Mouse (Mus musculus): ENCODE data around the gene Rnf41. TPM values are rescaled to one million over a fixed set of nuclear protein-coding genes. Genes with fewer than 3 reads are reported as not detected.

Gene Rnf41
- total RNA-seq (2015; ENCODE audit: low replicate concordance) (2.9 and 4.6 TPM in 2 replicates), total RNA-seq (2017; ENCODE audit: low replicate concordance) (2.9 and 3.3 TPM in 2 replicates)

DNA sequence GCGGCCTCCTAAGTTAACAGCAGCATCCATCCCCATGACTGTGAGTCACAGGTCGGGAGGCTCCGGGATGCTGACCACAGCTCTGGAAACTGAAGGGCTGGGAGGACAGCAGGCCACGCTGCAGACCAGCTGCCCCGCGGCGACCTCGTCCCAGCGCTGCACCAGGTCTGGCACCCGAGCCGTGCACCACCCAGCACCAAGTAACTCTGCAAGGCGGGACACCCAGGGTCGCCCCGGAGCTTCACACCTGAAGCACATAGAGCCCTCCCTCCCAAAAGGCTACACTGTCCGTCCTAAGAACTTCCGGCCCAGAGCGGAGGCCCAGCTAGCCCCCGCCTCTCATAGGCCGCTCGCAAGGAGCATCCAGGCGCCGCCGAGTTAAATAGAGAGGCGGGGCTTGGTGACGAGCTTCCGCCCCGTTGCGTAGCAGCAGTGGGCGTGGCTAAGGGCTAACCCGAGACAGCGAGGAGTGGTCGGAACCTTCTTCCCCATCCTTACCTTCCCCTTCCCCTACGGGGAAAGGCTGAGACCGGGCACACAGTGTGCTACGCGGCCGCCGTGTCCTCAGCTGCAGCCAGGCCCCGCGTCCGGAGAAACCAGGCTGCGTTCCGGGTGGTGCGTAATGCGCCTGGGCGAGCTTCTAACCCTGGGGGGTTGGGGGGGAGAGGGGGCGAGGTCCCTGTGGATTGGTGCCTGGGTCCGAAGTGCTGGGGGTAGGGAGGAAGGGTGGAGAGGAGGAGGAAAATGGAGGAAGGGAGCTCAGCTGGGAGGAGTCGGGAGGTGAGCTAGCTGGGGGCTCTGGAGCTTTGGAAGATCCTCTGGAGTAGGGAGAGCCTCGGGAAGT is at the start of gene Rnf41, which contains the start of gene Nabp2:
Gene Rnf41, plus strand, starts transcription at position 447 of the 844 bp plus-strand sequence.
Gene Nabp2, minus strand, starts transcription at position 282 of the 844 bp plus-strand sequence.
- peak; percentile 82 for ATAC-seq (replicated peaks; ENCODE audit: low FRiP score, poor library complexity, severe bottlenecking)

DNA sequence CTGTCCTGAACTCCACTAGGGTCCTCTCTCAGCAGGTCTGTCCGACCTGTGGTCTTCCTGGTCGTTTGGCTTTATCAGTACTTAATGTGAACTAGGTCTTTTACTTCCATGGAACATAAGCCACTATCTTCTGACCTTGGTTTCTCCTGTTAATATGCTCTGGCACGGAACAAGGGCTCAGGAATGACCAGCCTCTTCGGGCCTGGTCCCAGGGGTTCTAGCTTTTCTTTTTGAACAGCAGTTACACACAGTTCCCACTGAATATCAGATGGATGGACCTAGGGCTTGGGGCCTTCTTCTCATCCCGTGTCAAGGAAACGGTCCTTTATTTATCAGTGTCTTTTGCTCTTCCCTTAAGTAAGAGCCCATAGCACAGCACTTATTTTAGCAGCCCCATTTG is 49.6 kb upstream of the Rnf41 start:
- no peak for ATAC-seq (replicated peaks; ENCODE audit: low FRiP score, poor library complexity, severe bottlenecking)

DNA sequence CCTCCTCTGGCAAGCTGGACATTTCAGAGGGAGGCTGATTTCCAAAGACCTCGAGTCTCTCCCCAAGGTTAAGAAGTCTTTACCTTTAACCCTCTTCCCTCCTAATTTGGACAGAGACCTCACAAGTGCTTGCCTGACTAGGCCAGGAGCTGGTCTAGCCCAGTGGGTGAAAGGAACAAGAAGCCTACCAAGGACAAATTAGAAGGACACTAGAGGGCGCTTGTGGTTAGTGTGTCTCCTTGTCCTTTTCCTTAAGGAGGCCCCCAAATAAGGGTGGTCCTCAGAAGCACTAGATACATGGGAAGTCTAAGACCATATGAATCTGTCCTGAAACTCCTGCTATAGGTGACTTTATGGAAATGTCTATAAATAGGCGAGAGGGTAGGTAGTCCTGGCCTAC is 48.9 kb upstream of the Rnf41 start:
- ATAC-seq (replicated peaks; ENCODE audit: low FRiP score, poor library complexity, severe bottlenecking) = no peak; the same call in 1 of the 2 replicates

DNA sequence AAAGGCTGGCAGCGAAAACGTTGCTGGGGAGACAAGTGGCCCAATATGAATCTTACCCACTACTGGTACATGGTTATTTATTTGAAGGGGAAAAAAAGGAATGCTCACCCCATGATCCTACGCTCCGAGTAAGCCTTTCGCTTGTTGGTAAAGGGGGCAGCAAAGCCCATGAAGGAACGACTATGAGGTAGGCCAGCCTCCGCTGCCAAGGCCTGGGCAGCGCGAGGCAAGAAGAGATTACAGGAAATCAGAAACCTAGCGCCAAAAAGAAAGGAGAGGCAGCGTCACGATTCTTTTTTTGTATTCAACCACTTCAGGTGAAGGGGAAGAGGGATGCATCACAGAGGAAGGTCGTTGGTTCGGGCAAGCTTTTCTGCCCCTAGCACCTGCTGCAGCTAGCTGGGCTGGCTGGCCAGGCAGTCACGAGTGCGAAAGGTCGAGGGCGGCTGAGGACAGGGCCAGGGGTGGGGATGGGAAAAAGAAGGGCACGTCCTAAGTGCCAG is 43.5 kb upstream of the Rnf41 start:
- ATAC-seq (replicated peaks; ENCODE audit: low FRiP score, poor library complexity, severe bottlenecking) = peak; percentile 42

DNA sequence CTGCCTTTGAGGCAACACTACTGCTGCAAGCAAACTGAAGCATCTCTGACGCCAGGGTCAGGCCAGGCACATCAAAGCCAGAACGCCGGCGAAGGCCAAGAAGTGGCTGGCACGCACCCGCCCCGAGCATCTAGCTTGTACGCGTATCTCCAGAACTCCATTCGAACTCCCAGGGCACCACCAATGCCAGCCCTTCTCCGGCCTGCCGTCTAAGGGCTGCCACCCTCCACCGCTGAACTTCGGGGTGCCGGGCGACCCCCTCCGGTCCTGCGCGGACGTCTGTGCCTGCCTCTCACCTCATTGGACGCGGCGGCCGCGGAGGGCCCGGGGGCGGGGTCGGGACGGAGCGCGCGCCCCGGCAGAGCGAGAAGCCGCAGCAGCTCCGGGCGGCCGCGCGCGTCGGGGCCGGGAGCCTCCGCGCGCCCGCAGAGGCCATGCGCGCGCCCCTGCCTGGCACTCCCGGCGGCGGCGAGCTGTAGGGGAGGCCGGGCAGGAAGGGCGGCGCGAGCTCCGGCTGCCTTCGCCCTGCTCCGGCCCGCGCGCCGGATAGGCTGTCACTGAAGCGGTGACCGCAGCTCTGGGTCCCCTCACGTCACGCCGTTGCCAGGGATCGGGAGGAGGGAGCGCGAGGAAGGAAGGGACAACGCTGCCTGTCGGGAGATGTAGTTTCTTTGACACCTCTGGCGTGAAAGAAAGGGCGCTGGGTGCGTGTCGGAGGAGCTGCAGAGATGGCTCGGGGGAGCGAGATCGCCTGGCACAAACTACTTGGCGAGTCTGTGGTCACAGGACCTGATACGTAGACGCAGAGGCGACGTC is 42.8 kb upstream of the Rnf41 start, which contains the start of gene Coq10a:
Gene Coq10a, minus strand, starts transcription at position 596 of the 816 bp plus-strand sequence.
- peak; percentile 90 for ATAC-seq (replicated peaks; ENCODE audit: low FRiP score, poor library complexity, severe bottlenecking)

DNA sequence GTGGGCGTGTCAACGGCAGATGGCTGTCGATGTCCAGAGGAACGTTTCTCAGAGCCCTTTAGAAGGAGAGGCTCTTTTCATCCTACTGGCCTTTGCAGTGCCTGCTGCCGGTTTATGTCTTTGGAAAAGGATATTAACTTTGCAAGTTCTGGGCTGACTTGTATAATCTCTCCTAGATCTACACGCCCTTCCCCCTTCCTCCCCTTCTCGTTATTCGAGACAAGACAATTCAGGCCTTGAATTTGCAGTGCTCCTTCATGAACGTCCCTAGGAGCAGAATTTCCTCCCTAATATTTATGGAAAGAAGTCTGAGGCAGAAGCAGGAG is 42.3 kb upstream of the Rnf41 start:
- peak; percentile 10 for ATAC-seq (replicated peaks; ENCODE audit: low FRiP score, poor library complexity, severe bottlenecking)

DNA sequence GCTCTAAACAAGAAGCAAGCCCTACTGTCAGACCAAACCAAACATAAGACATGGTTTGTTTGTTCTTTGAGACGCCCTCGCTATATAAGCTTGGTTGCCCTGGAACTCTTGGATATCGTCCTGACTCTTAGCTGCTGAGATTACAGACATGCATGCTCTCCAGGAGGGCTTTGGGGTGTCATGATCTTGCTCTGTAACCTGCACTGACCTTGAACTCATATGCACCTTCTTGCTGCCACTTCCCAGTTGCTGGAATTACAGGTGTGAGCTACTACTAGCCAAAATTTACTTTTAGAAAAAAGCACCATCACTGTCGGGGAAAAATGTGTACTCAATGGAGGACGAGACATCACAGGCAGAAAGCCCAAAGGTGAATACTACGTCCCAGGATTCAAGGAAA is 41.9 kb upstream of the Rnf41 start:
- ATAC-seq (replicated peaks; ENCODE audit: low FRiP score, poor library complexity, severe bottlenecking) = no peak

DNA sequence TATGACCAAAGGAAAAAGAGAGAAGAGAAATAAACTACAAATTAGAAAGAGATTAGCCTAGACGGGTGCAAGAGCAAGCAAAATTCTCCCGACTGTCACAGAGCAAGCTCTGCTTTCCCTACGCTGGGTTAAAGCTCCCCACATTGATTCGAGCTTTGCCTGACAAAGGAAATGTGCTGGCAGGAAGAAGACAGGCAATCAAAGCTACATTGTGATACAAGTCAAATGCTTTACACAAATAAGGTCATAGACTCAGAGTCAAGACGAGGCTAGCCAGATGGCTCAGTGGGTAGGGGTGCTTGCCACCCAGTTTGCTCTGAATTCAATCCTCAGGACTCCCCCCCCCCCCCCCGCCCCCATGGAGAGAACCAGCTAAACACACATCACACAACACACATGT is 41.4 kb upstream of the Rnf41 start:
- ATAC-seq (replicated peaks; ENCODE audit: low FRiP score, poor library complexity, severe bottlenecking) = no peak

DNA sequence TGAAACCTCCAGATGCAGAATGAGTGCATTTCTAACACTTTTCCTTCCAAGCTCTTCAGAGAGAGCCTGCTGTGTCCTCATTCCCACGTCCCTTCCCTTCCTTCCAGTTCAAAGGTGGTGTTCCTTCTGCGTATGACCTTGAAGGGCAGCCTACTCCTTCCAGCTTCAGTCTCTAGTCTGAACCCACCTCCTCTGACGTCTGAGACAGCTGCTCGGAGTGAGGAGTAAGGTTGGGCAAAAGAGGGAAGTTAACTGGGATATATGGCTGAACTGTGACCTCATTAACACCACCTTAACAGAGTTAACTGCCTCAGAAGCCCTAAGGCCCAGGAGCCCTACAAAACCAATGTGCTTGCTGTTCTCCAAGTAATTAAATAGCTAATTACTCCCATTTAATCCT is 40.9 kb upstream of the Rnf41 start:
- no peak for ATAC-seq (replicated peaks; ENCODE audit: low FRiP score, poor library complexity, severe bottlenecking)

DNA sequence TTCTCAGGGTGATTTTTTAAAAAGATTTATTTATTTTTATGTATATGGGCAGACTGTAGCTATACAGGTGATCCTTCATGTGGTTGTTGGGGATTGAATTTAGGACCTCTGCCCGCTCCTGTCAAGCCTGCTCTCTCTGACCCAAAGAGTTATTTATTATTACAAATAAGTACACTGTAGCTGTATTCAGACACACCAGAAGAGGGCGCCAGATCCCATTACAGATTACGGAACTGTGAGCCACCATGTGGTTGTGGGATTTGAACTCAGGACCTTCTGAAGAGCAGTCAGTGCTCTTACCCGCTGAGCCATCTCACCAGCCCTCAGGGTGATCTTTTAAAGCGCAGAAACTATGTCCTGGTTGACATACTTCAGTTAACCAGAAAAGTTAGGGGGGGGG is 39.3 kb upstream of the Rnf41 start:
- ATAC-seq (replicated peaks; ENCODE audit: low FRiP score, poor library complexity, severe bottlenecking) = no peak

DNA sequence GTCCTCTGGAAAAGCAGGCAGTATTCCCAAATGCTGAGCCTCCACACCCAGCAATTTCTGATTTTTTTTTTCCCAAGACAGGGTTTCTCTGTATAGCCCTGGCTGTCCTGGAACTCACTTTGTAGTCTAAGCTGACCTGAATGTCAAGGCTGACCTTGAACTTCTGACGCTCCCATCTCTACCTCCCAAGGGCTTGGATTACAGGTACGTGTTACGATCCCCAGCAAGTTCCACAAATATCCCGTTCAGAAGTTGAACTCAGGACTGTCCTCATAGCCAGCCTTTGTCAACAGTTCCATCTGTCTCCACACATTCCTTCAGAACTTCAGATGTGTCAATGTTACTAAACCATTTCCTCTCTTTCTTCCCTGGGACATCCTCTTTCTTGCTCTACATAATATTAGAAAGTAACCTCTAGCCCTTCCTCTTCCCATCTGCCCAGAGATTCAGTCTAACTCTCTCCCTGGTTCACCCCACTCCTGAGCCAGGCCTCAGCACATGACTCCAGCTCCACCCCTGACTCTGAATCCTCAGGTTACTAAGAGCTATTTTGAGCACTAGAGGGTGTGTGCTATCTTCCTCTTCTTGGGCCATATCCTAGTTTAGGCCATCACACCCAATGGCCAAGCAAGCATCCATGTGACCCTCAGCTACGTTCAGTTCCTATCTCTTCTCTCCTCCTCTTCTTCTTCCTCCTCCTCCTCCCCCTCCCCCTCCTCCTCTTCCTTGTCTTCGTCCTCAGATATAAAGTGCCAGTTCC is 38.3 kb upstream of the Rnf41 start:
- ATAC-seq (replicated peaks; ENCODE audit: low FRiP score, poor library complexity, severe bottlenecking) = no peak

DNA sequence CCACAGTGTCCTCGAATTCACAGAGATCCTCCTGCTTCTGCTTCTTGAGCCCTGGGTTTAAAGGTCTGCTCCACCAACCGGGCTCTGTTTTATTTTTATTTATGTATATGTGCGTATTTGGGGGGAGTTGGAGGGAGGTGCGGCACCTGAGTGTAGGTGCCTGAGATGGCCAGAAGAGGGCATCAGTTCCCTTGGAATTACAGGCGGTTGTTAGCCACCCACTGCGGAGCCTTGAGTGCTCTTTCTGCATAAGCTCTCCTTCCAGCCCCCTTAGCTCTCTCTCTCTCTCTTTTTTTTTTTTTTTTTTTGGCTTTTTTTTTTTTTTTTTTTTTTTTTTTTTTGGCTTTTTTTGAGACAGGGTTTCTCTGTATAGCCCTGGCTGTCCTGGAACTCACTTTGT is 37.1 kb upstream of the Rnf41 start:
- 0 out of 2 replicates have a peak, but pooled peaks have one; percentile 32 for ATAC-seq (replicated peaks; ENCODE audit: low FRiP score, poor library complexity, severe bottlenecking)

DNA sequence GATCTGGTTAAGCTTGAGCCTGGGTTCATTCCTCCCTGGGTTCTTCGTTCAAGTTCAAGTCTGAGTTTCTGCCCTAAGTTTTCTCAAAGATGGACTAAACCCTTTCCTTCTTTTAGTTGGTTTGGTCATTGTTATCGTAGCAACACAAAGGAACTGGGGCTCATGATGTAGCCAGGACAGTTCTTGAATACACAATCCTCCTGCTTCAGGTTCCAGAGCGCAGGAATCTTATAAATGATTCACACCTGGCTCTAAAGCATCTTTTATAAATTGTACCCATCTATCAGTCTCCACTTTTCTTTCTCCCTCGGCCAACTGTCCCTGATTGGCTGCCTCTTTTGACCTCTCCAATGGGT is 35.4 kb upstream of the Rnf41 start:
- no peak for ATAC-seq (replicated peaks; ENCODE audit: low FRiP score, poor library complexity, severe bottlenecking)

DNA sequence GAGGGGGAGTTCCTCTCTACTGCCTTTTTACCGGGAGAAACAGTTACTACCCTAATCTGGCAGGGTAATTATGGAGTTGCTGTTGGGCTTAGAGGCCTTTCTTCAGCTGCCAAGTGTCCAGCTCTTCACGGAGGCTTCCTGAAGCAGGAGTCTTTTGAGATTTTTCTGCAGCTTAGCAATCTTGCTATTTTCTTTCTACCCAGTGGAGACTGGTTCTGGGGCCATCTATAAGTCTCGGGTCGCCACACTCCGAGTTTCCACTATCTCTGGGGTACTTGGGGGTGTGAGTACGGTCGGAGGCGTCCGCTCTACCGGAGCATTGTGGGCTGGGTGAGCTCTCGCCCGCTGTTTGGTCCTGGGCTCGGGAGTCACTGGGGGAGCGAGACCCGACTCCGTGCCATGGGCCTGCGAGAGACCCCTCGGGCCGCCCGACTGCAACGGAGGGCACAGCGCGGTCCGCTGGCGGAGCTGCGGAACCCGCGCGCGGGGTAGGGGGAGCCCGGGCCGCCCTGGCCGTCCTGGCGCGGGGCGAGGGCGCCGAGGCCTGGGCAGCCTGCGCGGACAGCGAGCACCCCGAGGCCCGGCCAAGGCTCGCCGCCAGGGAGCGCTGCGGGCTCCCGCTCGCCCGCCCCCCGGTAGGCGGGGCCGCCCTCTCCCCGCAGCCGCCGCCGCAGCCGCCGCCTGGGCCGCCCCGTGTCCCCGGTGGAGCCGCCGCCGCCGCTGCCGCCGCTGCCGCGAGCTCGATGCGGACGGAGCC is 34.8 kb upstream of the Rnf41 start, which contains the start of gene Ankrd52:
Gene Ankrd52, plus strand, starts transcription at position 661 of the 757 bp plus-strand sequence.
- peak; percentile 85 for ATAC-seq (replicated peaks; ENCODE audit: low FRiP score, poor library complexity, severe bottlenecking)

DNA sequence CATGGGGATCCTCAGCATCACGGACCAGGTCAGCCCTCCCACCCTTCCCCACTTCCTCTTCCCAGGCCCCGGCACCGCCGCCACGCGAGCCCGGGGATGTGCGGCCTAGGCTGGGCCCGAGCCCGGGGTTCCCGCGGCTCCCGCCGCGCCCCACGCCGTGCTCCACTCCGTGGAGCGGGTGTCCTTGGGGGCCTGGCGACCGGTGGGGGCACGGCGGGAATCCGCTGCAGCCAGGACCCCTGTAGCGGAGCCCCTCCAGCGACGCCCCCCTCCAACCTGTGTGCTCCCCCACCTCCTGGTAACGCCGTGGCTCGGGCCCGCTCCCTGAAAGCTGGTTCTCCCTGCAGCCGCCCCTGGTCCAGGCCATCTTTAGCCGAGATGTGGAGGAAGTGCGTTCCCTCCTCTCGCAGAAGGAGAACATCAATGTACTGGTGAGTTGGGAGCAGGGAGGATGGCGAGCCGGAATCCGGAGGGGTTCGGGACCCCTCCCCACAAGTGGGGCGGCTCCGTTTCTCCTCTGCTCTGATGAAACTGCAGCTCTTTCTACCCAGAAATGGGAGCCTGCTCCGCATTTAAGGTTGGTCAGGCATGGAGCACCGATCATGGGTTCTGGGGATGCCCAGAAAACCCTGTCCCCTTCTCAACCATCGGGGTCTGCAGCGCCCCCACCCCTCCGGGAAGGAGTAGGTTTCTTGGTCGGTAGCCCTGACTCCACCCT is 34.1 kb upstream of the Rnf41 start:
- ATAC-seq (replicated peaks; ENCODE audit: low FRiP score, poor library complexity, severe bottlenecking) = peak; percentile 32

DNA sequence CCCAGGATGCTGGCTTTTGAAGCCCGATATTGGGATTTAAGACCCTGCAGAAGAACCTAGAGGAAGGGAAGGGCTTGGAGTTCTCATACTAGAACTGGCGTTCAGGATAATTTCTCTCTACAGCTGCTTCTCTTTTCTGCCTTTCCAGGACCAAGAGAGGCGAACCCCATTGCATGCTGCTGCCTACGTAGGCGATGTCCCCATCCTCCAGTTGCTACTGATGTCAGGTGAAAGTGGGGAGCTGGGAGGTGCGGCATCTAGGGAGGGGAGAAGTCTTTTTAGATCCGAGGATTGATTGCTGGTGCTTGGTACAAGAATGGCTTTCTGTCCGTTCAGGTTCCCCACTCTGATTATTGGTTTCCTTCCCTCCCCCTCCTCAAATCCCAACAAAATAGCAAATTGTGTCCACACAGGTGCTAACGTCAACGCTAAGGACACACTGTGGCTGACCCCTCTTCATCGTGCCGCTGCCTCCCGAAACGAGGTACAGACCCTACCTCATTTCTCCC is 33.5 kb upstream of the Rnf41 start:
- no peak for ATAC-seq (replicated peaks; ENCODE audit: low FRiP score, poor library complexity, severe bottlenecking)

DNA sequence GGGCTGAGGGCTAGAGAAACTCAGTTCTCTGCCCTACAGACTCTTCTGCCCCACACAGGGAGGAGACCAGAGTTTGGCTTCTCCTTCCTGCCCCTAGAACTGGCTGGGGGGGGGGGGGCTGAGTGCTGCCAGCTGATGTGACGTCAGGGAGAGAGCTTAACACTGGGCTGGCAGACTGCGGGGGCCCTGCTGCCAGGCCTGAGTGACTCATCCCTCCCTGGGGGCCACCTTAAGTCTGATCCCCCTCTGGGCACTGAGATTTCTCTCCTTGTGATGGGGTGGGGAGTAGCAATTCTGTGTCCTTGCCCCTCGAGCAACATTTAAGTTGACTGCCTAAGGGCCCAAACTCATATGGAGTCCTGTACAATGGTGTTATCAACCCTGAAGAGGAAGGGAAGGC is 33.0 kb upstream of the Rnf41 start:
- ATAC-seq (replicated peaks; ENCODE audit: low FRiP score, poor library complexity, severe bottlenecking) = no peak

DNA sequence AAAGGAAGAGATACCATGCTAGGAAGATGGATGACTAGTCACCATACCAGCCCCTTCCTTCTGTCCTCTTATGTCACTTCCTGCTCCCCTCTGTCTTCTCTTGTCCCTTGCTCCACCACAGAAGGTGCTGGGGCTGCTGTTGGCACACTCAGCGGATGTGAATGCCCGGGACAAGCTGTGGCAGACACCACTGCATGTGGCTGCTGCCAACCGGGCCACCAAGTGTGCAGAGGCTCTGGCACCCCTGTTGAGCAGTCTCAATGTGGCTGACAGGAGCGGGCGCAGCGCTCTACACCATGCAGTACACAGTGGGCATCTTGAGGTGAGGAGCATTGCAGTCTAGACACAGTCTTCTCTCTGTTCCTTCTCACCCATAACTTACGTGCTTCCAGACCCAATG is 32.2 kb upstream of the Rnf41 start:
- ATAC-seq (replicated peaks; ENCODE audit: low FRiP score, poor library complexity, severe bottlenecking) = no peak
